Mouse (Mus musculus): ENCODE data around the gene Il31ra. TPM values are rescaled to one million over a fixed set of nuclear protein-coding genes. Genes with fewer than 3 reads are reported as not detected.
A peak's percentile ranks its signal among the peaks of the same experiment; 100 is the strongest.

The Il31ra gene
- polyA plus RNA-seq, 1 experiment, result 0.22 TPM

GRCm38 (mm10) chr13:112532235-112532634 is 61.9 kb downstream of the Il31ra start:
- DNase-seq, result no peak
- Histone ChIP-seq H3K4me3 (ENCODE audit: control insufficient read depth, insufficient read depth, low read length) (no peak overlapping the region), H3K36me3 (ENCODE audit: control insufficient read depth, insufficient read depth, low read length) (no peaks in the 10 kb centered on the region), H3K4me1 (replicated peaks; ENCODE audit: control insufficient read depth, insufficient read depth, low read length) (0 out of 2 replicates have a peak, but pooled peaks cover 2% of the 10 kb centered on the region), H3K27me3 (ENCODE audit: control insufficient read depth, insufficient read depth, low read length) (no peaks in the 10 kb centered on the region), H3K27ac (ENCODE audit: control insufficient read depth, insufficient read depth, low read length) (no peak overlapping the region)
- no peak for TF ChIP-seq POLR2A (IDR thresholded peaks at IDR 0.05; ENCODE audit: control insufficient read depth, extremely low read depth, insufficient read depth, low read length, poor library complexity)
- no peak for TF ChIP-seq CTCF (IDR thresholded peaks at IDR 0.05; ENCODE audit: borderline replicate concordance, control insufficient read depth, extremely low read depth, insufficient read depth, low read length, poor library complexity)
- 97% methylated on average over 6 of the region's 6 CpGs for WGBS

- Histone ChIP-seq H3K27me3 (ENCODE audit: control insufficient read depth, insufficient read depth, low read length) (no peaks in the 10 kb centered on the region), H3K4me1 (replicated peaks; ENCODE audit: control insufficient read depth, insufficient read depth, low read length) (0 out of 2 replicates have a peak, but pooled peaks cover 2% of the 10 kb centered on the region), H3K27ac (ENCODE audit: control insufficient read depth, insufficient read depth, low read length) (no peak overlapping the region), H3K4me3 (ENCODE audit: control insufficient read depth, insufficient read depth, low read length) (no peak overlapping the region), H3K36me3 (ENCODE audit: control insufficient read depth, insufficient read depth, low read length) (no peaks in the 10 kb centered on the region)
- TF ChIP-seq POLR2A (IDR thresholded peaks at IDR 0.05; ENCODE audit: control insufficient read depth, extremely low read depth, insufficient read depth, low read length, poor library complexity) (no peak), CTCF (IDR thresholded peaks at IDR 0.05; ENCODE audit: borderline replicate concordance, control insufficient read depth, extremely low read depth, insufficient read depth, low read length, poor library complexity) (peak; percentile 76; the same call in 1 of the 2 replicates)
- WGBS, result 53% methylated on average over 3 of the region's 3 CpGs
- peak; percentile 75 for DNase-seq
Observed at GRCm38 (mm10) chr13:112529893-112530292, 64.3 kb downstream of the Il31ra start.

- Histone ChIP-seq H3K27ac (ENCODE audit: control insufficient read depth, insufficient read depth, low read length) (no peak overlapping the region), H3K27me3 (ENCODE audit: control insufficient read depth, insufficient read depth, low read length) (no peaks in the 10 kb centered on the region), H3K36me3 (ENCODE audit: control insufficient read depth, insufficient read depth, low read length) (no peaks in the 10 kb centered on the region), H3K4me3 (ENCODE audit: control insufficient read depth, insufficient read depth, low read length) (no peak overlapping the region), H3K4me1 (replicated peaks; ENCODE audit: control insufficient read depth, insufficient read depth, low read length) (peaks cover 14% of the 10 kb centered on the region)
- WGBS, result 83% methylated on average over 1 of the region's 1 CpGs
- no peak for DNase-seq
- TF ChIP-seq CTCF (IDR thresholded peaks at IDR 0.05; ENCODE audit: borderline replicate concordance, control insufficient read depth, extremely low read depth, insufficient read depth, low read length, poor library complexity) (no peak), POLR2A (IDR thresholded peaks at IDR 0.05; ENCODE audit: control insufficient read depth, extremely low read depth, insufficient read depth, low read length, poor library complexity) (no peak)
Observed at GRCm38 (mm10) chr13:112527186-112527585, 67.0 kb downstream of the Il31ra start.

- Histone ChIP-seq H3K36me3 (ENCODE audit: control insufficient read depth, insufficient read depth, low read length) (no peaks in the 10 kb centered on the region), H3K4me3 (ENCODE audit: control insufficient read depth, insufficient read depth, low read length) (no peak overlapping the region), H3K27ac (ENCODE audit: control insufficient read depth, insufficient read depth, low read length) (no peak overlapping the region), H3K4me1 (replicated peaks; ENCODE audit: control insufficient read depth, insufficient read depth, low read length) (peaks cover 15% of the 10 kb centered on the region), H3K27me3 (ENCODE audit: control insufficient read depth, insufficient read depth, low read length) (no peaks in the 10 kb centered on the region)
- DNase-seq, result no peak
- TF ChIP-seq POLR2A (IDR thresholded peaks at IDR 0.05; ENCODE audit: control insufficient read depth, extremely low read depth, insufficient read depth, low read length, poor library complexity) (no peak), CTCF (IDR thresholded peaks at IDR 0.05; ENCODE audit: borderline replicate concordance, control insufficient read depth, extremely low read depth, insufficient read depth, low read length, poor library complexity) (no peak)
- WGBS, result 93% methylated on average over 10 of the region's 10 CpGs
Observed at GRCm38 (mm10) chr13:112523346-112523970, 70.7 kb downstream of the Il31ra start.

- no peak for TF ChIP-seq CTCF (IDR thresholded peaks at IDR 0.05; ENCODE audit: borderline replicate concordance, control insufficient read depth, extremely low read depth, insufficient read depth, low read length, poor library complexity)
- no peak for TF ChIP-seq POLR2A (IDR thresholded peaks at IDR 0.05; ENCODE audit: control insufficient read depth, extremely low read depth, insufficient read depth, low read length, poor library complexity)
- H3K36me3 ChIP-seq (ENCODE audit: control insufficient read depth, insufficient read depth, low read length), result no peaks in the 10 kb centered on the region
- 90% methylated on average over 3 of the region's 3 CpGs for WGBS
- peaks cover 15% of the 10 kb centered on the region for H3K4me1 ChIP-seq (replicated peaks; ENCODE audit: control insufficient read depth, insufficient read depth, low read length)
- H3K27me3 ChIP-seq (ENCODE audit: control insufficient read depth, insufficient read depth, low read length), result no peaks in the 10 kb centered on the region
- no peak for DNase-seq
- no peak overlapping the region for H3K4me3 ChIP-seq (ENCODE audit: control insufficient read depth, insufficient read depth, low read length)
- no peak overlapping the region for H3K27ac ChIP-seq (ENCODE audit: control insufficient read depth, insufficient read depth, low read length)
Observed at GRCm38 (mm10) chr13:112522896-112523295, 71.3 kb downstream of the Il31ra start.

GRCm38 (mm10) chr13:112522261-112522660 is 71.9 kb downstream of the Il31ra start:
- peaks cover 15% of the 10 kb centered on the region for H3K4me1 ChIP-seq (replicated peaks; ENCODE audit: control insufficient read depth, insufficient read depth, low read length)
- 64% methylated on average over 6 of the region's 6 CpGs for WGBS
- no peak overlapping the region for H3K27ac ChIP-seq (ENCODE audit: control insufficient read depth, insufficient read depth, low read length)
- DNase-seq, result no peak
- no peaks in the 10 kb centered on the region for H3K27me3 ChIP-seq (ENCODE audit: control insufficient read depth, insufficient read depth, low read length)
- no peak for TF ChIP-seq CTCF (IDR thresholded peaks at IDR 0.05; ENCODE audit: borderline replicate concordance, control insufficient read depth, extremely low read depth, insufficient read depth, low read length, poor library complexity)
- no peak for TF ChIP-seq POLR2A (IDR thresholded peaks at IDR 0.05; ENCODE audit: control insufficient read depth, extremely low read depth, insufficient read depth, low read length, poor library complexity)
- H3K4me3 ChIP-seq (ENCODE audit: control insufficient read depth, insufficient read depth, low read length), result no peak overlapping the region
- no peaks in the 10 kb centered on the region for H3K36me3 ChIP-seq (ENCODE audit: control insufficient read depth, insufficient read depth, low read length)

Data from thymus, adult 2 months (tissue).